Mouse (Mus musculus) embryo, embryonic 11.5 days (tissue): Measurements from ENCODE around the gene Cldn14.

ENCODE experiments used
- DNase-seq: peaks from one replicate; pipeline ENCODE4 v3.0.0-alpha.2; 2012; ENCODE audit warnings: low read depth, low spot score

The Cldn14 gene

DNA sequence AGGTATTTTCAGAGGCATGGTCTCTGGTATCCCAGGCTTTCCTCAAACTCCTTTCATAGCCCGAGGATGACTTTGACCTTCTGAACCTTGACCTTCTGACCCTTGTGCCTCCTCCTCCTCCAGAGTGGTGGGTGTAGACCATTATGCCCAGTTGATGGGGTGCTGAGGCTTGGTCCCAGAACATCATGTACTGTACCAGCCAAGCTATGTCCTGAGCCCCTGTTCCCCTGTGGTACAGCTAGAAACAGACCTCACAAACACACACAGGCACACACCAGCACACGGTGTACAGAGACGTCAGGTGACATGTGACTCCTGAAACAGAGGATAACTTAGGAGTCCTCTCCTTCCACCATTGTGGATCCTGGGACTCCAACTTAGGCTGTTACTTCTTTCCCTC is 95.8 kb downstream of the Cldn14 start:
- DNase-seq: no peak

DNA sequence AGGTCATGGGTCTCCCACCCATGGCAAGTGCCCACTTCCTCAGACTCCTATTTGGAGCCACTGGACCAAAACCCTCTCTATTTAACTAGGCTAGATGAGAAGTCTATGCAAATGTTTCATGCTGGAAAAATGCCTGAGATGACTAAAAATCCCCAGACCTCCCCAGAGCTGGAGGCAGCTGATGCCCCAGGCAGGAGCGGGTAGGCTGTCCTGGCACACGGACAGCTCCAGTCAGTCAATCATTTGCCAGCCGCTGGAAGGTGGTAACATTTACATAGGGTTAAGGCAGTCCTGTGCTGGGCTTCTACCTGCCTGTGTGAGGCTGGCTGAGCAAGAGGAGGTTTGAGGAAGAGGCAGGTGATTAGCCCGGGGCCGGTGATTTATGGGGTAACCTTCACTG is 96.5 kb downstream of the Cldn14 start:
- no peak for DNase-seq

GRCm38 (mm10) chr16:93910735-93911665 is 97.6 kb downstream of the Cldn14 start:
- DNase-seq: no peak

- DNase-seq: no peak
Measured at GRCm38 (mm10) chr16:93909936-93910335, 98.7 kb downstream of the Cldn14 start.

- no peak for DNase-seq
Measured at GRCm38 (mm10) chr16:93908196-93908595, 100.4 kb downstream of the Cldn14 start.

DNA sequence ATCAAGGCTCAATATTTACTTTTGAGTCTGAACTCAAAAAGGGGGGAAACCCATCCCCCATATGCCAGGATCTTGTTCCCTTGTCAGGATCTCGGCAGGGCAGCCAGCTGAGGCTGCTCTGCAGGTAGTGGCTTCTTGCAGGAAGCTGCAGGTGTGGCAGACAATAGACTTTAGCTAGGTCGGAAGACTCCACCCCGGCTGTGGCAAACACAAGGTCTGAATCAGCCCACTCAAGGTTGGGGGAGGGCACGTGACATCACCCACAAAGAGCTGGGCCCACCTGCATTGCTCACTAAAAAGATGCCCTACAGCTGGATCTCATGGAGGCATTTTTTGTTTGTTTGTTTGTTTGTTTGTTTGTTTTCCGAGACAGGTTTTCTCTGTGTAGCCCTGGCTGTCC is 100.9 kb downstream of the Cldn14 start:
- DNase-seq: no peak

GRCm38 (mm10) chr16:93906156-93907014 is 102.3 kb downstream of the Cldn14 start:
- peak; percentile 36 for DNase-seq

GRCm38 (mm10) chr16:93903027-93903426 is 105.6 kb downstream of the Cldn14 start:
- no peak for DNase-seq

GRCm38 (mm10) chr16:93893285-93893684 is 115.4 kb downstream of the Cldn14 start:
- DNase-seq: no peak

DNA sequence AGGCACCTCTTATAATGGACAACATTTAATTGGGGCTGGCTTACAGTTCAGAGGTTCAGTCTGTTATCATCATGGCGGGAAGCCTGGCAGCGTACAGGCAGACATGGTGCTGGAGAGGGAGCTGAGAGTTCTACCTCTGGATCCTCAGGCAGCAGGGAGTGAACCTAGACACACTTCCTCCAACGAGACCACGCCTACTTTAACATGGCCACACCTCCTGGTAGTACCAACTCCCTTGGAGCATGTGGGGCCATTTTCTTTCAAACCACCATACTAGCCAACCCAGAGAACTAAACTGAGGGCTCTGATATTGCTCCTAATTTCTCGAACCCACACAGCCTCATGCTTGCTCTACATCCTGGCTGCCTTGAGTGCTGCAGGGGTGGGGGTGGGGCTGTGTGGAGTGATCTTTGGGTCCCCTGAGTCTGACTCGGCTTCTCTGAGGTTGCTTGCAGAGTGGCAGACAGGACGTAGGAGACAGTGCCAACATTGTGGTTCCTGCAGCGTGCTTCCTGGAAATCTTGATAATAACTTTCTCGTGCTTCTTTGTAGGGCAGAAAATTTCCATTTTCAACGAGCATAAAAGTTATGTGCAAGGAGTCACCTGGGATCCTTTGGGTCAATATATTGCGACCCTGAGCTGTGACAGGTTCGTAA is 117.6 kb downstream of the Cldn14 start:
- DNase-seq: no peak

- no peak for DNase-seq
Measured at GRCm38 (mm10) chr16:93888481-93888880, 120.2 kb downstream of the Cldn14 start.

DNA sequence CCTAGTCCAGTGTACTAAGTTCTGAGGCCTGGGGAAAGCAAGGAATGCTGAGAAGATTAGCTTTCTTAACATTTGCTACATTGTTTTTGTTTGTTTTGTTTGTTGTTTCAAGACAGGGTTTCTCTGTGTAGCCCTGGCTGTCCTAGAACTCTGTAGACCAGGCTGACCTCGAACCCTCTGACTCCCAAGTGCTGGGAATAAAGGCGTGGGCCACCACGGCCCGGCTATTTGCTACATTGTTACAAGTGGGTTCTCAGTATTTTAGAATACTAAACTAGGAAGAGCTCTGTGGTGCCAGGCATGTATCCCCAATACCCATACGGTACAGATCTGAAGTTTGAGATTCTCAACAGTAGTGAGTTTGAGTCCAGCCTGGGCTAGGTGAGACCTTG is 123.9 kb downstream of the Cldn14 start:
- no peak for DNase-seq

DNA sequence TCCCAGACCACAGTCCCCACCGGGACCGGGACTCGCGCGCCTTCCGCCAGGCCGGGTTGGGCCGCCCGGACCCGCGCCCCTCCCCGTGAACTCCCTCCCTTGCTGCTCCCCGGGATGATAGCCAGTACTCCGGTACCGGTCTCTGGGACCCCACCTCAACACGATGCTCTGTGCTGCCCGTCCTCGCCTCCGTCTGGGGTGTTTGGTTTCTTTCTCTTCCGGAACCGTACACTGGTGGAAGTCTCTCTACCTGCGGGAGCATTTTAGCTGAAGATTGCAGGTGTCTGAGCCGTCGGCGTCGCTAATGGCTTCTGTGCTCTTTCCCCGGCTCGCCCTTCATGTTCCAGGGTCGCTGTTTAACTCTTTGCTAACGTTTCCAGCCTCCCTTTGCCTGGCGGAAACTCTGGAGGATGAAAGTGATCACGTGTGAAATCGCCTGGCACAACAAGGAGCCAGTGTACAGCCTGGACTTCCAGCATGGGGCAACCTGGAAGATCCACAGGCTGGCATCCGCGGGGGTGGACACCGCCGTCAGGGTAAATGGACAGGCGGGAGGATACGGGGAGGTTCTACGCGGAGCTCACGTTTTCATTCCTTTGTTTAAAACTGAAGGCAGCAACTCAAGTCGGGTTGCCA is 124.4 kb downstream of the Cldn14 start:
- peak; percentile 17 for DNase-seq

- peak; percentile 95 for DNase-seq
Measured at GRCm38 (mm10) chr16:93883423-93884085, 125.1 kb downstream of the Cldn14 start, which contains the start of gene Chaf1b. Gene Chaf1b, plus strand, starts transcription at chr16:93883901.

DNA sequence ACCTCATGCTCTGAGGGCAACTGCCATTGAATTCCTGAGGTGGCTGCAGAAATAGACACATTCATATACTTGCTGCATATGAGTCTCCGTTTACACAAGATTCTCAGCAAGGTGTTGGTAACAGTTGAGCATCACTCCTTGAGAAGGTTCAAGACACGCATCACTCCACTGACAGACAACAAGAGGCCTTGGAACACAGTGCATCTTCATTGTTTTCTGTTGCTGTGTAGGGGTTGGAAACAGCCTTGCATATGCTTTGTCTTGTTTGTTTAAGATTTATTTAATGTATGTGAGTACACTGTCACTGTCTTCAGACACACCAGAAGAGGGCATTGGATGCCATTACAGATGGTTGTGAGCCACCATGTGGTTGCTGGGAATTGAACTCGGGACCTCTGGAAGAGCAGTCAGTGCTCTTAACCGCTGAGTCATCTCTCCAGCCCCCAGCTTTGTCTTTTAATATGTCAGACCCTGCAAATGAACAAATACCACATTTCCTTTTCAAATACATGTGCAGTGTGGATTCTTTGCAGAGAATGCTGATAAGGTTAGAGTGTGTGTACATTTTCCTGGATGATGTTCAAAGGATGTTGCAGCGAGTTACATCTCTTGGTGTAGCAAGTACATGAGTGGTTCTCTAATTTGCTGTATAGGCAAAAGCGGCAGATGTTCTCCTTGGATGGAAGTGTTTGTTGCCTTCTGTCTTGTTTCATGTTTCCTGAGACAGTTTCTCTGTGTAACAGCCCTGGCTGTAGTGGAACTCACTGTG is 130.8 kb downstream of the Cldn14 start:
- DNase-seq: no peak

- DNase-seq: no peak
Measured at GRCm38 (mm10) chr16:93874841-93875240, 133.8 kb downstream of the Cldn14 start.
